Mouse (Mus musculus) cerebellum, adult 2 months (tissue): ENCODE results near the gene Tbc1d1.

Source experiments
- CTCF ChIP-seq: fragments of 200-500 bp; IDR thresholded peaks from 2 replicates; pipeline ENCODE4 v1.5.1; 2011; ENCODE audit warnings: low read depth, mild to moderate bottlenecking, control low read depth, low read length, moderate library complexity, borderline replicate concordance; ENCODE audit not compliant: insufficient read depth
- POLR2A ChIP-seq: fragments of 200-500 bp; IDR thresholded peaks from 2 replicates; pipeline ENCODE4 v1.6.1; 2011; ENCODE audit warnings: low read length, control low read depth, borderline replicate concordance; ENCODE audit not compliant: insufficient read depth

GRCm38 (mm10) chr5:64391346-64391745 is 235.2 kb downstream of the Tbc1d1 start:
- TF ChIP-seq POLR2A (no peak), CTCF (no peak)
